Mouse (Mus musculus): ENCODE data around the gene Trmt44.

- TF ChIP-seq CTCF (conservative IDR thresholded peaks at IDR 0.05 in 1 of 2, IDR thresholded peaks at IDR 0.05 in 1 of 2; ENCODE audit: low read depth in 2 of 2, low read length in 2 of 2) (no peak), JUND (conservative IDR thresholded peaks at IDR 0.05; ENCODE audit: low read depth, low read length) (no peak), USF2 (conservative IDR thresholded peaks at IDR 0.05; ENCODE audit: low read depth, low read length) (no peak), USF1 (IDR thresholded peaks at IDR 0.05; ENCODE audit: low read depth, low read length) (no peak), CHD2 (IDR thresholded peaks at IDR 0.05; ENCODE audit: low read length) (no peak), NRF1 (IDR thresholded peaks at IDR 0.05; ENCODE audit: low read depth, low read length) (no peak)
Observed at GRCm38 (mm10) chr5:35524381-35524780, 50.5 kb downstream of the Trmt44 start.
